Mouse (Mus musculus) embryonic facial prominence, embryonic 13.5 days (tissue): ENCODE data around the gene Etv3. TPM values are rescaled to one million over a fixed set of nuclear protein-coding genes. Genes with fewer than 3 reads are reported as not detected.
A peak's percentile ranks its signal among the peaks of the same experiment; 100 is the strongest.

ENCODE experiments used
- ATAC-seq: fragments of 200-750 bp; cut with Nextera tagmentation; 2 replicates; pipeline ENCODE4 v1.8.0; 2017; ENCODE audit warnings: low read depth; ENCODE audit not compliant: insufficient number of reproducible peaks, insufficient read depth, low FRiP score, low TSS enrichment
- H3K27ac ChIP-seq: fragments of 300-500 bp; sonication (generic); 2 replicates; pipeline ENCODE4 v1.5.1; 2015; ENCODE audit warnings: moderate library complexity, mild to moderate bottlenecking, inconsistent platforms
- H3K27me3 ChIP-seq: fragments of 300-500 bp; sonication (generic); 2 replicates; pipeline ENCODE4 v1.6.1; 2015; ENCODE audit warnings: mild to moderate bottlenecking, inconsistent platforms
- H3K36me3 ChIP-seq: fragments of 300-500 bp; sonication (generic); 2 replicates; pipeline ENCODE4 v1.6.1; 2015; ENCODE audit warnings: mild to moderate bottlenecking, inconsistent platforms
- H3K4me1 ChIP-seq: fragments of 300-500 bp; sonication (generic); 2 replicates; pipeline ENCODE4 v1.6.1; 2015; ENCODE audit warnings: inconsistent platforms
- H3K4me2 ChIP-seq: fragments of 300-500 bp; sonication (generic); 2 replicates; pipeline ENCODE4 v1.6.1; 2015; ENCODE audit warnings: moderate library complexity, mild to moderate bottlenecking, inconsistent platforms
- H3K4me3 ChIP-seq: fragments of 300-500 bp; sonication (generic); 2 replicates; pipeline ENCODE4 v1.5.1; 2015; ENCODE audit warnings: mild to moderate bottlenecking, inconsistent platforms
- H3K9ac ChIP-seq: fragments of 300-500 bp; sonication (generic); 2 replicates; pipeline ENCODE4 v1.6.1; 2015; ENCODE audit warnings: mild to moderate bottlenecking, inconsistent platforms
- H3K9me3 ChIP-seq: fragments of 300-500 bp; sonication (generic); 2 replicates; pipeline ENCODE4 v1.6.1; 2016; ENCODE audit warnings: inconsistent platforms
- WGBS: fragments of 180-500 bp; shearing (Covaris S2); methylation state at CpG from one replicate; pipeline ENCODE4 v1.1.7; 2015; ENCODE audit warnings: mixed read lengths; 5-methylcytosine and 5-hydroxymethylcytosine counted together
- polyA plus RNA-seq: library from polyadenylated mRNA; unstranded; fragments of >200 nt; fragmentation: Nextera tagmentation; extraction: Ambion mirVana; gene quantifications from 2 replicates; pipeline ENCODE4 v1.2.1, GENCODE M21; 2015

Etv3 gene
- polyA plus RNA-seq, 1 experiment from 2014 or later = 19.8 TPM

DNA sequence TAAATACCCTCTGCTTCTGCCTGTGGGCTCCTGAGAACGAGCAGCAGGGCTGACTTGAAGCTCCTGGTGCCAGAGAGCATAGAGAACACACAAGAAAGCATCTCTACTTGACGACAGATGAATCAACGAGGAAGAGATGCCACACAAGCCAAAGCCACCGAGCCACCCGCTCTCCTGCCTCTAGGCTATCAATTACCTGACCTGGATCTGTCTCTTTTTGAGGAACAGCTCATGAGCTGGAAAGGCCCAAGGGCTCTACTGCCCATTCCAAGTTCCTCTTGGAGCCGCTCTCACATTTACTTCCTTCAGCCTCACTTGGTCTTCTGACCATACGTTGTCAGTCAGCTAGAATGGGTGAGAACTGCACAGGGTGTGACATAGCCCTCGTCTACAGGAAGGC is 36.2 kb downstream of the Etv3 start:
- ATAC-seq = no peak
- no peak overlapping the region for H3K4me2 ChIP-seq
- no peak overlapping the region for H3K4me3 ChIP-seq
- no peaks in the 10 kb centered on the region for H3K27me3 ChIP-seq
- 64% methylated on average over 8 of the region's 8 CpGs for WGBS
- H3K9ac ChIP-seq = no peak overlapping the region
- peaks cover 12% of the 10 kb centered on the region for H3K4me1 ChIP-seq
- no peaks in the 10 kb centered on the region for H3K9me3 ChIP-seq
- H3K27ac ChIP-seq = no peak overlapping the region
- H3K36me3 ChIP-seq = no peaks in the 10 kb centered on the region

DNA sequence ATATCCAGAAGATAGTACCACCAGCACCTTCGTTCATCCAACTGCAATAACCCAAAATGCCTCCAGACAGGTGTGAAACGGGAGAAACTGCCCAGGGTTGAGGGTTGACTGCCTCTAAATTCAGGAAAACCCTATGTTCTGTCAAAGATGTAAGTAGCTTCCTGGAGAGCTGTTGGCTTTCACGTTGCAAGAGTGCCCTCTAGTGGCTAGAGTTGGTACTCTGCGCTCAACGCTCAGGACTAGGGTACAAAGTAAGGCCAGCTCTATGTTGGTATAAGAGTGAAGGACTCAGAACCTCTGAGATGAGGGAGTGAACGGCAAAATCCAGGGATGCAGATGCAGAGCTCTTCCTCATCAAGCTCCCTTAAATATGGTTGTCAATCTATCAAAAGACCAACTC is 37.2 kb downstream of the Etv3 start:
- ATAC-seq = no peak

GRCm38 (mm10) chr3:87563466-87563865 is 38.3 kb downstream of the Etv3 start:
- H3K36me3 ChIP-seq = no peaks in the 10 kb centered on the region
- no peaks in the 10 kb centered on the region for H3K27me3 ChIP-seq
- H3K9ac ChIP-seq = no peak overlapping the region
- H3K4me1 ChIP-seq = peaks cover 12% of the 10 kb centered on the region
- WGBS = 77% methylated on average over 5 of the region's 5 CpGs
- H3K4me3 ChIP-seq = no peak overlapping the region
- no peak overlapping the region for H3K27ac ChIP-seq
- no peak for ATAC-seq
- H3K4me2 ChIP-seq = no peak overlapping the region
- H3K9me3 ChIP-seq = no peaks in the 10 kb centered on the region

More for the DNA sequence above, 37.2 kb downstream of the Etv3 start:
- 5% methylated on average over 6 of the region's 6 CpGs for WGBS
- H3K27me3 ChIP-seq = no peaks in the 10 kb centered on the region
- H3K4me3 ChIP-seq = no peak overlapping the region
- H3K9ac ChIP-seq = no peak overlapping the region
- no peaks in the 10 kb centered on the region for H3K36me3 ChIP-seq
- H3K4me1 ChIP-seq = peaks cover 12% of the 10 kb centered on the region
- H3K4me2 ChIP-seq = no peak overlapping the region
- no peaks in the 10 kb centered on the region for H3K9me3 ChIP-seq
- no peak overlapping the region for H3K27ac ChIP-seq

DNA sequence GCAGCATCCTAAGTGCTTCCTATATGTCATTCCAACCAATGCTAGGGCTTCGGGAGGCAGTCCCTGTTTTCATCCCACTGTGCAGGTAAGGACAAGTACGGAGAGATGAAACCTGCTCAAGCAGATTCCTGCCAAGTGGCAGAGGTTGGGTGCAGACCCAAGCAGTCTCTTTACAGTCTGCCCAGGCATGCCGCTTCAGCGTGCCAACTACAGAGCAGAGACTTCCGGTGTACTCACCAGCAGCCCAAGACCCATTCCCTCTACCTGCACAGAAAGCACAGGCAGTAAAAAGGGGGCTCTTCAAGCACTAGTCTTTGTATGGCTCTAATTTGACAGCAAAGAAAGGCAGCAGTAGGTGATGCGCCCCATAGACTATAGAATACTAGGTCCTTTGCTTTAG is 40.4 kb downstream of the Etv3 start:
- peak overlapping the region; percentile 73 for H3K27ac ChIP-seq
- no peaks in the 10 kb centered on the region for H3K9me3 ChIP-seq
- peaks cover 12% of the 10 kb centered on the region for H3K4me1 ChIP-seq
- peak overlapping the region; percentile 40 for H3K9ac ChIP-seq
- peak overlapping the region; percentile 53 for H3K4me2 ChIP-seq
- peak; percentile 27; the same call in 1 of the 2 replicates for ATAC-seq
- WGBS = 73% methylated on average over 6 of the region's 6 CpGs
- peak overlapping the region; percentile 23; the same call in 1 of the 2 replicates for H3K4me3 ChIP-seq
- H3K27me3 ChIP-seq = no peaks in the 10 kb centered on the region
- no peaks in the 10 kb centered on the region for H3K36me3 ChIP-seq

DNA sequence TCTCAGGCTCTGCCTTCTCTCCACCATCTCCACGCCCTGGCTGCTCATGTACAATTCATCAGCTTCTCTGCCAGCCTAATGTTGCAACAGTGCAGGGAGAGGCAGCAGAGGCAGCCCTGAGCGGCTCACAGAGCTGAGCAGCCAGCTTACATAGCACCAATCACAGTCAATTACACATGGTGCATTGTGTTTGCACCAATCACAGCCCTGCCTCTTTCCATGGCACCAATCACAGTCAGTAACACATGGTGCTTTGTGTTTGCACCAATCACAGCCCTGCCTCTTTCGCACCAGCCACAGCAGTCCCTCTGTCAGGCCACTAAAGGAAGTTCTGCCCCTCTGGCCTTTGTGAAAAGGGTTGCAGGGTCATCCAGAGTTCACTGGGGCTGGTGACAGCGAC is 40.9 kb downstream of the Etv3 start:
- H3K9me3 ChIP-seq = no peaks in the 10 kb centered on the region
- WGBS = 7% methylated on average over 4 of the region's 4 CpGs
- no peaks in the 10 kb centered on the region for H3K36me3 ChIP-seq
- peak overlapping the region; percentile 53 for H3K4me2 ChIP-seq
- no peaks in the 10 kb centered on the region for H3K27me3 ChIP-seq
- H3K4me3 ChIP-seq = peak overlapping the region; percentile 23; the same call in 1 of the 2 replicates
- peaks cover 12% of the 10 kb centered on the region for H3K4me1 ChIP-seq
- H3K9ac ChIP-seq = peak overlapping the region; percentile 40
- ATAC-seq = peak; percentile 92
- peak overlapping the region; percentile 73 for H3K27ac ChIP-seq

- 85% methylated on average over 14 of the region's 14 CpGs for WGBS
Measured at GRCm38 (mm10) chr3:87567497-87567896, 42.3 kb downstream of the Etv3 start.

DNA sequence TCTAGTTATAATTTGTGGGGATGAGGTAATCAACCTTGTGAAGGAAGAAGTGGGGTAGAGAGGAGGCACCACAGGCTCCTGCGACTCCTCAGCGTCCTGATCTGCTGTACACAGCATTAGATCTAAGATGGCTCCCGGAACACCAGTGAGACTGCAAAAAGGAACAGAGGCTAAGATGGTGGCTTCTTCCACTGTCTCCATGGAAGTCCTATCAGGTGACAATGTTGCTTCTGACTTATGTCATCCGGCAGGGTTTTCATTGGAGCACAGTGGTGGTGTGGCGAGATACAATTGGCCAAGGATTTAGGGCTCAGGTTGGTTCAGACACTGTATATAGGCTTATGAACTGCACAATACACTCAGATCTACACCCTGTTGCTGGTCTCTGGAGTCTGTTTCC is 43.5 kb downstream of the Etv3 start:
- no peaks in the 10 kb centered on the region for H3K36me3 ChIP-seq
- H3K9ac ChIP-seq = no peak overlapping the region
- 91% methylated on average over 5 of the region's 5 CpGs for WGBS
- no peak for ATAC-seq
- H3K4me2 ChIP-seq = no peak overlapping the region
- no peaks in the 10 kb centered on the region for H3K27me3 ChIP-seq
- peaks cover 12% of the 10 kb centered on the region for H3K4me1 ChIP-seq
- no peaks in the 10 kb centered on the region for H3K9me3 ChIP-seq
- H3K4me3 ChIP-seq = no peak overlapping the region
- H3K27ac ChIP-seq = no peak overlapping the region

More at GRCm38 (mm10) chr3:87567497-87567896, 42.3 kb downstream of the Etv3 start:
- H3K4me1 ChIP-seq = peaks cover 12% of the 10 kb centered on the region
- no peak overlapping the region for H3K27ac ChIP-seq
- H3K4me3 ChIP-seq = no peak overlapping the region
- ATAC-seq = no peak
- no peak overlapping the region for H3K9ac ChIP-seq
- no peaks in the 10 kb centered on the region for H3K27me3 ChIP-seq
- no peaks in the 10 kb centered on the region for H3K9me3 ChIP-seq
- no peaks in the 10 kb centered on the region for H3K36me3 ChIP-seq
- H3K4me2 ChIP-seq = no peak overlapping the region

GRCm38 (mm10) chr3:87575766-87576165 is 50.6 kb downstream of the Etv3 start:
- ATAC-seq = no peak
- Histone ChIP-seq H3K4me2 (no peak overlapping the region), H3K9me3 (no peaks in the 10 kb centered on the region), H3K9ac (no peak overlapping the region), H3K4me1 (no peaks in the 10 kb centered on the region), H3K27me3 (no peaks in the 10 kb centered on the region), H3K4me3 (no peak overlapping the region), H3K36me3 (no peaks in the 10 kb centered on the region), H3K27ac (no peak overlapping the region)
- WGBS = 28% methylated on average over 6 of the region's 6 CpGs

GRCm38 (mm10) chr3:87582259-87582658 is 57.1 kb downstream of the Etv3 start:
- H3K27me3 ChIP-seq = no peaks in the 10 kb centered on the region
- WGBS = 93% methylated on average over 4 of the region's 4 CpGs

More at GRCm38 (mm10) chr3:87582259-87582658, 57.1 kb downstream of the Etv3 start:
- H3K4me3 ChIP-seq = no peak overlapping the region
- no peaks in the 10 kb centered on the region for H3K4me1 ChIP-seq
- no peaks in the 10 kb centered on the region for H3K9me3 ChIP-seq
- H3K4me2 ChIP-seq = no peak overlapping the region
- ATAC-seq = peak; percentile 67; the same call in 1 of the 2 replicates
- H3K9ac ChIP-seq = no peak overlapping the region
- no peak overlapping the region for H3K27ac ChIP-seq
- H3K36me3 ChIP-seq = no peaks in the 10 kb centered on the region

Other genes with a start within 250 kb of the Etv3 start
- 0.13 and 0.80 TPM in 2 replicates for gene Cd5l, start 167.5 kb upstream of the Etv3 start, polyA plus RNA-seq
- 0.28 TPM in 1 of 2 replicates, not detected in the other for gene Fcrl1, start 149.0 kb upstream of the Etv3 start, polyA plus RNA-seq
- not detected in 2 replicates for gene Fcrl5, start 89.6 kb upstream of the Etv3 start, polyA plus RNA-seq
- 17.5 and 18.3 TPM in 2 replicates for gene Arhgef11, start 92.2 kb downstream of the Etv3 start, polyA plus RNA-seq
- 0.34 and 0.99 TPM in 2 replicates for gene Lrrc71, start 223.2 kb downstream of the Etv3 start, polyA plus RNA-seq